Mouse (Mus musculus) 3T3-L1 (cell line): Measurements from ENCODE around the gene Olfr1298.

Experiments used
- DNase-seq: peaks from one replicate; pipeline ENCODE4 v3.0.0-alpha.2; 2015; ENCODE audit warnings: low read depth, low spot score

The Olfr1298 gene

GRCm38 (mm10) chr2:111649101-111649500 lies at the start of gene Olfr1298:
Gene Olfr1298 (minus strand): TSS chr2:111649201.
- DNase-seq = no peak

- no peak for DNase-seq
Observed at GRCm38 (mm10) chr2:111661119-111661518, 12.1 kb upstream of the Olfr1298 start, which contains the start of gene Olfr1299. Gene Olfr1299 (plus strand): TSS chr2:111661419.

GRCm38 (mm10) chr2:111626397-111626796 lies 22.6 kb downstream of the Olfr1298 start, which contains the start of gene Olfr1297:
Gene Olfr1297 (minus strand): TSS chr2:111626497.
- no peak for DNase-seq
